ENCODE assay signal across 29 mouse cellular contexts in the genomic region with DNA sequence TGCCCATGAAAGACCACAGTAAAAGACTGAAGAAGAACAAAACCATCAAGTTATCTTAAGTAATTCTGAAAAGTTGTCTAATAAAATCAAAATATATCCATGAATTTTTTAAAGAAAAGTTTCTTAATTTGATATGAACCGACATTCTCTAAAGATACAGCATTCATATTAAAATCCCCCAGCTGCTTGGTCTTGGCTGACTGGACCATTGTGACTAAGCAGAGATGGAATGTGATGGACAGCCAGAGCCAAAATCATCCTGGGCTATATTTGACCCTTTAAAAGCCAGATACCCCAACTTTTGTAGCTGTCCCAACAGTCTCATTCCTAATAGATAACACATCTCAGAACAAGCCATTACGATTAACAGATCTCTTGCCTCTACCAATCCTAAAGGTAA.
DNase-seq lines count a peak whose midpoint lies in the region; ATAC-seq and TF ChIP-seq lines count a peak whose summit lies in the region.
"Had no signal": no experiment of that assay in that cellular context is flagged by ENCODE, and none has a peak within 500 bp of the region (broad histone marks: within the 10 kb centered on the region; RNA-seq: fewer than 3 reads in every experiment).

No protein-coding gene starts in this region.

- H3K27ac ChIP-seq in gastrocnemius, adult 2 months = peak overlapping the region; percentile 40; the same call in 1 of the 2 replicates
- H3K27ac ChIP-seq in heart, postnatal 0 days (ENCODE audit: low read depth) = no peak overlapping the region
- H3K27ac ChIP-seq: embryonic facial prominence, embryonic 10.5 days; embryonic facial prominence, embryonic 15.5 days; forebrain, embryonic 13.5 days; hindbrain, embryonic 12.5 days; hindbrain, postnatal 0 days; intestine, embryonic 15.5 days; kidney, postnatal 0 days; limb, embryonic 12.5 days; liver, embryonic 15.5 days; midbrain, embryonic 12.5 days; neural tube, embryonic 12.5 days; stomach, postnatal 0 days had no signal

- no peaks in the 10 kb centered on the region for H3K9me3 ChIP-seq in heart, postnatal 0 days (replicated peaks; ENCODE audit: control insufficient read depth, low read length)
- H3K9me3 ChIP-seq: embryonic facial prominence, embryonic 10.5 days; embryonic facial prominence, embryonic 15.5 days; forebrain, embryonic 13.5 days; hindbrain, embryonic 12.5 days; intestine, embryonic 15.5 days; limb, embryonic 12.5 days; liver, embryonic 15.5 days; megakaryocyte, embryonic 14.5 days; midbrain, embryonic 12.5 days; neural tube, embryonic 12.5 days had no signal

- H3K4me2 ChIP-seq in heart, postnatal 0 days (ENCODE audit: low read depth, low read length) = no peak overlapping the region
- H3K4me2 ChIP-seq: embryonic facial prominence, embryonic 15.5 days; forebrain, embryonic 13.5 days; hindbrain, embryonic 12.5 days; intestine, embryonic 15.5 days; limb, embryonic 12.5 days; liver, embryonic 15.5 days; midbrain, embryonic 12.5 days; neural tube, embryonic 12.5 days had no signal

- no peak overlapping the region for H3K4me3 ChIP-seq in gastrocnemius, adult 2 months
- no peak overlapping the region for H3K4me3 ChIP-seq in heart, postnatal 0 days (ENCODE audit: low read depth, low read length)
- H3K4me3 ChIP-seq: embryonic facial prominence, embryonic 10.5 days; embryonic facial prominence, embryonic 15.5 days; forebrain, embryonic 13.5 days; hindbrain, embryonic 12.5 days; intestine, embryonic 15.5 days; limb, embryonic 12.5 days; liver, embryonic 15.5 days; megakaryocyte, embryonic 14.5 days; midbrain, embryonic 12.5 days; myocyte; neural tube, embryonic 12.5 days had no signal

- no peak for TF ChIP-seq EP300 in heart, postnatal 0 days (IDR thresholded peaks at IDR 0.05; ENCODE audit: low read depth)

- intact Hi-C loops in gastrocnemius, adult 2 months (cut with DNase I) = no loop called here
- intact Hi-C loops in heart, postnatal 25 days (cut with DNase I) = no loop called here

- H3K4me1 ChIP-seq in heart, postnatal 0 days (ENCODE audit: control insufficient read depth, insufficient read depth) = 0 out of 2 replicates have a peak, but pooled peaks cover 4% of the 10 kb centered on the region
- H3K4me1 ChIP-seq: embryonic facial prominence, embryonic 10.5 days; embryonic facial prominence, embryonic 15.5 days; forebrain, embryonic 13.5 days; intestine, embryonic 15.5 days; limb, embryonic 12.5 days; liver, embryonic 15.5 days; megakaryocyte, embryonic 14.5 days; midbrain, embryonic 12.5 days; neural tube, embryonic 12.5 days had no signal

- 62% methylated on average over 2 of the region's 2 CpGs for WGBS in heart, postnatal 0 days

- DNase-seq in gastrocnemius, adult 2 months = peak; percentile 22
- DNase-seq in gastrocnemius, adult 8-10 months (ENCODE audit: low spot score in 2 of 2) = no peak
- DNase-seq in heart, postnatal 0 days (ENCODE audit: low spot score) = peak; percentile 33
- DNase-seq in heart, postnatal 25 days (ENCODE audit: low spot score) = no peak
- DNase-seq in lung, postnatal 36 days = peak; percentile 23
- no peak for DNase-seq in lung, postnatal 25 days (ENCODE audit: low spot score)
- peak; percentile 15 for DNase-seq in heart, postnatal 4 days
- DNase-seq in thymus, postnatal 4 days = no peak
- DNase-seq: adrenal gland, postnatal 10 days; cerebellum, adult 8-10 months; cerebellum, postnatal 25 days; kidney, adult 8-10 months; right cerebral cortex, adult 18-20 months; thymus, adult 18-20 months; thymus, postnatal 25 days had no signal

- no peak for TF ChIP-seq CTCF in gastrocnemius, adult 2 months (IDR thresholded peaks at IDR 0.05)
- no peak for TF ChIP-seq CTCF in heart, postnatal 0 days (IDR thresholded peaks at IDR 0.05; ENCODE audit: low read depth)

- no peak overlapping the region for H3K9ac ChIP-seq in heart, postnatal 0 days (replicated peaks; ENCODE audit: low read depth, low read length)
- H3K9ac ChIP-seq: embryonic facial prominence, embryonic 15.5 days; forebrain, embryonic 13.5 days; hindbrain, embryonic 12.5 days; intestine, embryonic 15.5 days; limb, embryonic 12.5 days; liver, embryonic 15.5 days; midbrain, embryonic 12.5 days; neural tube, embryonic 12.5 days had no signal

- no peaks in the 10 kb centered on the region for H3K27me3 ChIP-seq in heart, postnatal 0 days (ENCODE audit: control insufficient read depth, insufficient read depth, low read length)
- H3K27me3 ChIP-seq: embryonic facial prominence, embryonic 15.5 days; forebrain, embryonic 13.5 days; hindbrain, embryonic 12.5 days; intestine, embryonic 15.5 days; limb, embryonic 12.5 days; liver, embryonic 15.5 days; megakaryocyte, embryonic 14.5 days; midbrain, embryonic 12.5 days; neural tube, embryonic 12.5 days had no signal

- H3K36me3 ChIP-seq in heart, postnatal 0 days (replicated peaks; ENCODE audit: control insufficient read depth, insufficient read depth, low read length) = no peaks in the 10 kb centered on the region
- H3K36me3 ChIP-seq: embryonic facial prominence, embryonic 10.5 days; embryonic facial prominence, embryonic 15.5 days; hindbrain, embryonic 12.5 days; intestine, embryonic 15.5 days; limb, embryonic 12.5 days; liver, embryonic 15.5 days; midbrain, embryonic 12.5 days; neural tube, embryonic 12.5 days had no signal

- ATAC-seq in heart, postnatal 0 days (ENCODE audit: insufficient read depth, low read depth) = no peak
- ATAC-seq: forebrain, embryonic 13.5 days; hindbrain, postnatal 0 days; intestine, embryonic 15.5 days had no signal

Comparison
In these comparisons a context has a peak if more than half of its experiments do, and no peak if none do; other contexts are left out.
1. DNase-seq: peak in gastrocnemius, adult 2 months (single experiment), heart, postnatal 0 days (single experiment), lung, postnatal 36 days (single experiment) and heart, postnatal 4 days (single experiment); none in gastrocnemius, adult 8-10 months (0 of 2), heart, postnatal 25 days (single experiment), lung, postnatal 25 days (single experiment) and thymus, postnatal 4 days (single experiment).